Mouse (Mus musculus): Measurements from ENCODE around the gene Tril. TPM values are rescaled to one million over a fixed set of nuclear protein-coding genes. Genes with fewer than 3 reads are reported as not detected.

The Tril gene
- total and polyA plus RNA-seq, 3 experiments = 3.3 to 4.4 (median 3.9) TPM

GRCm38 (mm10) chr6:53765731-53766130 is 54.9 kb downstream of the Tril start:
- no peak for DNase-seq
- H3K4me1 ChIP-seq (ENCODE audit: control insufficient read depth, insufficient read depth, low read length) = no peaks in the 10 kb centered on the region; the same call in 1 of the 2 replicates
- H3K9ac ChIP-seq (ENCODE audit: low read depth, low read length) = no peak overlapping the region
- intact Hi-C loops (cut with DNase I) = no loop called here
- TF ChIP-seq CTCF (IDR thresholded peaks at IDR 0.05) (no peak), EP300 (IDR thresholded peaks at IDR 0.05; ENCODE audit: insufficient read depth, low read depth, low read length) (no peak), POLR2A (IDR thresholded peaks at IDR 0.05; ENCODE audit: insufficient read depth, low read depth, low read length) (no peak)
- WGBS = 62% methylated on average over 8 of the region's 8 CpGs
- H3K27ac ChIP-seq = no peak overlapping the region
- no peaks in the 10 kb centered on the region for H3K36me3 ChIP-seq (ENCODE audit: control insufficient read depth, insufficient read depth, low read length)
- no peaks in the 10 kb centered on the region for H3K27me3 ChIP-seq (ENCODE audit: control insufficient read depth, insufficient read depth, low read length)
- H3K79me2 ChIP-seq (replicated peaks; ENCODE audit: control insufficient read depth, insufficient read depth, low read length) = no peaks in the 10 kb centered on the region
- no peak overlapping the region for H3K4me3 ChIP-seq

Other genes with a start within 250 kb of the Tril start
- not detected for gene Cpvl, start 157.8 kb upstream of the Tril start, total RNA-seq (2021)
- not detected in 2 replicates for gene Cpvl, start 157.8 kb upstream of the Tril start, polyA plus RNA-seq (2012; rRNA removed)
- 1 to 10 TPM; 2.0 to 2.3 TPM for gene Chn2, start 218.7 kb upstream of the Tril start, total RNA-seq (2021)
- gene Chn2, start 218.7 kb upstream of the Tril start, polyA plus RNA-seq (2012; rRNA removed) = 2.3 and 3.4 TPM in 2 replicates

Measured in heart, adult 2 months (tissue).